Mouse (Mus musculus): ENCODE data around the gene Huwe1.

The Huwe1 gene

DNA sequence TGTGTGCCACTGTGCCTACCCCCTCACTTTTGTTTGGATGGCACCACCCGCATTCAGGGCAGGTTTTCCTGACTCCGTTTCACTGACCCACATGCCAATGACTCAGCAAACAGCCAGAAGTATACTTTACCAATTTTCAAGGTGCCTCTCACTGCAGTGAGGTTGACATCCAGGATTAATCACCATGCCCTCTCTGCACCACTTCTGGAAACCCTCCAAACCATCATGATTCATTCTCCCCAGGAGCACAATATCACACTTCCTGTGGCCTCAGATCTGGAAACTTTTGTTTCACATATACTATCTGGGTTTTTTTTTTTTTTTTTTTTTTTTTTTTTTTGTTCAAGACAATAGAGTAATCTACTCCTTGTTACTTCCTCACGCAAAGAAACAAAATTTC is 150.6 kb downstream of the Huwe1 start:
- no peak for DNase-seq (ENCODE audit: low spot score in 2 of 2)
